Mouse (Mus musculus) c-Kit-positive CD71-positive TER-119-negative erythroid progenitor cells, embryonic 14.5 days (primary cell): ENCODE measurements around the gene Irf2bp2.

ENCODE experiments used
- DNase-seq: peaks from one replicate; pipeline ENCODE4 v3.0.0-alpha.2; 2013; ENCODE audit warnings: low read depth

Irf2bp2 gene

DNA sequence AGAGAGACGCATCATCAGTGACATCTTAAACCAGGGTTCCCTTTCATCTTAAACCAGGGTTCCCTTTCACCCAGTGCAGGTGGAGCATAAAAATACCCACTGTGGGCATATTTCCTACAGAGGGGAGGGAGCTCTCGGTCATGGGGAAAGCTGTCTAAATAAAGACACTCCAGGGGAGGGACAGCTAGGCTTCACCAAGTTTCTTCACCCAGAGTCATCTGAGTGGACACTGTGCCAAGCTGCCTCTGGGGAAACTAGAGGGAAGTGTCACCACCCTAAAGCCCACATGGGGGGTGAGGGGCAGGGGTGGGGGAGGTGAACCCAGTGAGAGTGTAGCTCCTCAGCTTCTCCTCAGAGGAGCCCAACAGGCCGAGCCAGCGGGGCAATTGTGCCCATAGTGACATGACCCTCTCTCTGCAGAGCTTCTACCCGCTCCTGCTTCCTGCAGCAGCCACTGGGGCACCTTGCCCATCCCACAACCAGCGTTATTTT lies 27.8 kb downstream of the Irf2bp2 start:
- DNase-seq: no peak

DNA sequence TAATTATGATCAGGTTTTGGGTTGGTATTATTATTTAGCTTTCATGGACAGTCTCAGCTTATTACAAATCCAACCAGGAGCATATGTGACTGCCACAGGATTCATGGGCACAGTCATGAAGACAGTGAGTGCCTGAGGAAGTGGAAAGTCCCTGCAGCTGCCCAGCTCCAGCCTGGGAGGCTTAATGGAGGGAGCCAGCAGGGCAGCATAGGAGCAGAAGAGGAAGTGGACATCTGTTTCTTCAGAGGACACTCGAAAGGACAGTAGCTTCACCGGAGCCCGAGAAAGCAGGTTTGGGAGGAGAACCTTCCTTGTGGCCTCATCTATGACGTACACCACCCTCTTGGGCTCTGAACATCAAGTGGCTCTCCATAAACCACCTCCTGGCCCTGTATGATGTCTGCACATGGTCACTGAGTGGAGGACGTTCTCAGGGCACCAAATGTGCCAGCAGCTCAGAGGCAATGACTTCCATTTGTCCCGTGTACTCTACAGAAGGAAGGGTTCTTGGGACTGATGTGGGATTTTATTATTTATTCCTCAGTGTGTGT lies 28.5 kb downstream of the Irf2bp2 start:
- no peak for DNase-seq

DNA sequence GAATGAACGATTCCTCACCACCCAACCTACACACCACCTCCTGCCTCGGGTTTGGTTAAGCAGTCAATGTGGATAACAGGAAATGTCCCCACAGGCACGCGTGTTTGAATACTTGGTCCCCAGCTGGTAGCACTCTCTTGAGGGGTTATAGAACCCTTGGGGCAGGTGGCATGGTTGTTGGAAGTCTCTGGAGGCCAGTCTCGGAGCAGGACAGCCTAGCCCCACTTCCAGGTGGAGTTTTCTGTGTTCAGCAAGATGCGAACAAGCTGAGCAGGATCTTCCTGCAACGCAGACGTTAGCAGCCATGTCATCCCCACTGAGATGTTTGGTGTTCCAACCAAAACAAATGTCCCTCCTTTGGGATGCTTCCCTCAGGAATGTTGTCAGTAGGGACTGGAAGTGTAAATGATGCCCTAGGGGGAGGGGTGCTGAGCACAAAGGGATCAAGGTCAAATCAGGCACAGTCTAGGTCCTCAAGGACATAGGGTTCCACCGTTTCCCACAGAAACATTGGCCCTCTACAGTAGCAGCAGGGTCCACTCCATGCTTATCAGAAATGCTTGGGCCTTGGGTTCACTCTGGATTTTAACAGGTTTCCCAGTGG lies 29.1 kb downstream of the Irf2bp2 start:
- no peak for DNase-seq

DNA sequence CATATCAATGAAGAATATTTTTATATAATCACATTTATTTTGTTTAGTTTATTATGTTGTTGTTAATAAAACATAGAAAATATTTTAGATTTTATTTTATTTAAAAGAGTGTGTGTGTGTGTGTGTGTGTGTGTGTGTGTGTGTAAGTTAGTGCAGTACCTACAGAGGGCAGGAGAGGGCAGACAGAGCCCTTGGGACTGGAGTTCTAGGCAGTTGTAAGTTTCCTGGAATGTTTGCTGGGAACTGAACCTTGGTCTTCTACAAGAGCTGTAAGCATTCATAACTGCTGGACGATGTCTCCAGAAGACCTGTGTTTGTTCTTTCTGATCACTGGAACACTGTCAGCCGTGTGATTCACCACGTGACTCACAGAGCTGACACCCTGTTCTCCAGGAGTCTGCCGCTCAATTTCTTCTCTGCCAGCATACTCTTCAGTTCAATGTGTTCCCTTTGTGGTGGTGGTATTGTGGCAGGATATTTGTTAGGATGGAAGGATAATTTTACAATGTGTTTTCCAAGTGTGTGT lies 32.4 kb downstream of the Irf2bp2 start:
- no peak for DNase-seq

DNA sequence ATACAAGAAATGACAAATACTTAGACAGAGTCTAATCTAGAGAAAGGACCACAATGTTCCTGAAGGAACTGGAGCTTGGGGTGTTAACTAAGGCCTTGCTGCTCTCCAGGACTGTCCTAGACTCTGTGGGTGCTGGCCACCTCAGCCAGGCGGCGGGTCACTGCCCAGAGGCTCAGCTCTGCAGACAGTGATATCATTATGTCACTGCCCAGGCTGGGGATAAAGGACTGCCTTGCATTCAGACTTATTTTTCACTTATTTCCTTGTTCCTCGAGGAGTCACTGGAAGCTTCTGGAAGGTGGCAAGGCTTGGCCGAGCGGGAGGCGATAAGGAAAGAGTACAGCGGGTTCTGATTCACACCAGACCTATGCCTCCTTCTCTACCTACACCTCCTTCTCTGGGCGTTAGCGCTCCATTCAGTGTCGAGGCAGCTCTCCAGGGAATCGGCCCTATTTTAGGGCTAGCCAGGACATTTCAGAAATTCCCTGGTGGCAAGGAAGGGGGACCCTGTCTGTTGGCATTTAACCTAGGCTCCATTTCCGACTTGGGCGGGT lies 35.3 kb downstream of the Irf2bp2 start:
- DNase-seq: no peak

DNA sequence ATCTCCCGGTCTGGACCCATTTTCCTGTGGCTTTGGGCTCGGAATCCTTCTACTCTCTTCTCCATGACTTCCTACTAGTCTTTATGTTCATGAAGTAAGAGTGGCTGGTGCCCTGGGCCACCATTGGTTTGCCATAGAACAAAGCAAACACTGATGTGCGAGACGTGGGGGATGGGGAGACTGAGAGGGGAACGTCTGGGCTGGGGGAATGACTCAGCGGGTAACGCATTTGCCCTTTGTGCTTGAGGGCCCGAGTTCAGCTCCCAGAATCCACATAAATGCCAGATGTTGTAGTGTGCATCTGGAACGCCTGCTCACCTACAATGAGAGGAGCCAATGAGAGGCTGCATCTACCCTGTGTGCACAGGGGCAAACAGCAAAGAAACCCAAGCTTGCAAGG lies 36.4 kb downstream of the Irf2bp2 start:
- DNase-seq: no peak

DNA sequence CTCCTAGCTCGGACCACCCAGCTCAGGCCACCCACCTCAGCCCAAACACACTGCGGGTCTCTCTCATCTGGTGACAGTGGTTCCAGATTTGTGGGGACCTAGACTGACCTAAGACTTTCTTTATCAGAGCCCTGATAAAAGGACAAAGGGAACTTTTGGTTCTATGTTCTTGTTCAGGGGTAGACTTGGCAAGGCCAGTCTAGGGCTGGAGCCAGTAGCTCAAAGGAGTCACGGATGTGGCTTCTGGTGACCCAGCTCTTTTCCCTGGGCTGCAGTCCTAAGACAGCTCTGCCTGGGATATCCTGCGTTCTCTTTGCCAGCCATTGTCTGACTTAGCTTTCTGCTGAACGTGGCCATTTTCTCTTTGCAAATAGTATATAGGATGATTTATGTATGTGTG lies 37.1 kb downstream of the Irf2bp2 start:
- DNase-seq: no peak

DNA sequence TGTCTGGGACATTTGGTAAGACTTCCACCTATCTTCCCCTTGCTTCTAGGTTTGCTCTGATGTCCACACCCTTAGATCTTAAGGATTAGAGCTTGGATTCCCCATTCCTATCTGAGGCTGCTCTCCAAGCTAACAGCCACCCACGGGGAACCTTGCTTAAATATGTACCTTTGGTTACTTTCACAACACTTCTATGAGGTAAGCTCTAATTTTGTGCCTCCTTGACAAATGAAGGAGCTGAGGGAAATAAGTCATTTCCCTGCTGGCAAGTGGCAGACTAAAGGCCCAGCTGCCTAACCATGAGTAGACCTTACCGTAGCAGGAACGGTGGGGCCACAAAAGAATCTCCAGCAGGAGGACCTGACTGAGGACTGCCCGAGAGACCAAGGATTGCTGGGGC lies 39.0 kb downstream of the Irf2bp2 start:
- DNase-seq: no peak

DNA sequence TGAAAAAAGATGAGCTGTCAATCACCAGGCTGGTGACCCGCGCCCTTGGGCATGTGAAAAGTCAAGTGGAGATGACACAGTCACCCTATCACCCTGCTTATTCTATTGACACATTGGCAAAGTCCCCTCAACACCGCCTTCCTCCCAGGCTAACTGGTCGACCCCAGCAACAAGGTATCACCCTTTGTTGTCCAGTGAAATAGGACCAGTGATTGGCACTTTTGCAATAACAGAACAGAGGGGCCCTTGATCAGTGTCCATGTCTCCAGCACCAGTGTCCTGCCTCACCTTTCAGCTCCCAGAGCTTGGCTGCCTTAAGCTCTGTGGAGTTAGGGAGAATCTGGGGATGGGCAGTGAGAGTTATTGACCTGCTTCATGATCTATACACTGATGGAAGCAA lies 41.9 kb downstream of the Irf2bp2 start:
- no peak for DNase-seq

DNA sequence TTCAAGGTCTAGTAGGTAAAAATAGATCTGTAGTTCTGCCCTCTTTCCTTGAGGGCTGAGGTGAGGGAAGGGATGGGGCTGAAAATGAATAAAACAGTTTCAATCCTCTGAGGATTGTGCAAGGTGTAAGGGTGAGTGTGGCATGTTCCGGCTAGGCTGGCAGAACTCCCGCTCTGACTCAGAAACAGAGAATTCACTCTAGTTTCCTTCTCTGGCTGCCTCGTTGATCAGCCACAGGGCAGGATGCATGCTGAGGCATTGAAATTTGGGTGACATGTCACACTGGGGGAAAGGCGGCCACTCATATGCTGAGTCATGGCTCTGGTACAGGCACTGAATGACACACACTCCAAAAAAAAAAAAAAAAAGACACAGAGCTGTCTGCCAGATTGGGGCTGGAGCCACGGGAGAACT lies 42.8 kb downstream of the Irf2bp2 start:
- DNase-seq: no peak

DNA sequence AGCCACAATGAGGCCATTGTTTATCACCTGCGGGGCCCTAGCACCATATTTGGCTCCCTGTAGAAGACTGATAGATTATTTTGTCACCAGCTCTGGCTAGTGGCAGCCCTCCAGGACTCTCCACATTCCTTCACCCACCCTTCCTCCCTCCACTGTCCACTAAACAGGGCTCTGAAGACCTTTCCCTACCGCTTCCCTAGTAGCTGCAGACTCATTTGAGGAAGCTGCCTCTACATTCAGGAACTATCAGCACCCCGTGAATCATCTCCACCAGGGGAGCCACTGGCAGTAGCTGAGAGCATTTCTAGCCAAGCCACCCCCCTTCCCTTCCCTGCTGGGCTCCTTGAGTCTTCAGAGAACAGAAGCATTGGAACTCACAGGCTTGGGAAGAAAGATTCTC lies 45.9 kb downstream of the Irf2bp2 start:
- DNase-seq: no peak

DNA sequence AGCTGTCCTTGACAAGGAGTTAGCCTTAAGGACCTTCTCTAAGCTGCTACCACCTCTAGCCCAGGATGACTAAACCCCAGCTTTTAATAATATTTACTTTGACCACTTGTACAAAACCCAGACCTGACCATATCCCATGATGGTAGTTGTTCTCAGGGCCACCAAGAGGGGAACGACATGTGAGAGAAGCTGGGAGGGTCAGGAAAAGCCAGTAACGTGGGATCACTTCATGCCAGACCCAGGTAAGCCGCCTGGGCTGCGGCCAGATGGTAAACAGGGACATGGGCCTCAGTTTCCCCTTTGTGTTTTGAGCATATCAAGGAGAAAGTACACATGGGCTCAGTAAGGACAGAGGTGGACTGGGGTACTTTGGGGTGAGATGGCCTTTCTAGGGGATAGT lies 46.4 kb downstream of the Irf2bp2 start:
- no peak for DNase-seq

DNA sequence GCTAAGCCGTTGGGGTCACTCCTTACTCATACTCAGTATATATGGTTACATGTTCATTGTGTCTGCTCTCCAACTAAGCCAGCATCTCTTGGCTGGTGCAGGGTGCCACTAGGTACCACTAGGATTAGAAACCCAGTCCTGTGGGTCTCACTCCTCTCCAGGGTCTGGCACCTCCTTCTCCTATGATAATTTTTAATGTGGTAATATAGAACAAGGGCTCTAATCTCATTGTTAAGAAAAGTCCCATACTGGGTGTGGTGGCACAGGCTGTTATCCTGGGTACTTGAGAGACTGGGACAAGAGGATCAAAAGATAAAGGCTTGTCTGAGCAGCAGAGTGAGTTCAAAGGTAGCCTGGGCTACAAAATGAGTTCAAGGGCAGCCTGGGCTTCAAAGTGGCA lies 47.3 kb downstream of the Irf2bp2 start:
- no peak for DNase-seq

DNA sequence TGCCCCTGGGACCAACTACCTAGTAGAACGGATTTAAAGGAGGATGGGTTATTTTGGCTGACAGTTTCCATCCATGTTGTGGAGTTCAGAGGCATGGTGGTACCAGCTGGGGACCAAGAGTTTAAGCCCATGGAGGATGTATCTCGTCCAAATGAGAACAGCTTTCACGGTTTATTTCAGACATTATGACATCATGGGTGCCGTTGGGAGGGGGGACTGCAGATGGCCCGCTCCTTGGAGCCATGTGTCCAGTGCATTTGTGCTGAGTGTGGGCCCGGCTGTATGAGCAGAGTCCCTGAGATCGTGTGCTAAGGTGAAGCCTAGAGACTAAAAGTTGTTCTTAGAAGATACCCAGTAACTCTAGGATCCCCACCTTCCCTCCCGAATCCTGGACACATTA lies 50.4 kb downstream of the Irf2bp2 start:
- no peak for DNase-seq

DNA sequence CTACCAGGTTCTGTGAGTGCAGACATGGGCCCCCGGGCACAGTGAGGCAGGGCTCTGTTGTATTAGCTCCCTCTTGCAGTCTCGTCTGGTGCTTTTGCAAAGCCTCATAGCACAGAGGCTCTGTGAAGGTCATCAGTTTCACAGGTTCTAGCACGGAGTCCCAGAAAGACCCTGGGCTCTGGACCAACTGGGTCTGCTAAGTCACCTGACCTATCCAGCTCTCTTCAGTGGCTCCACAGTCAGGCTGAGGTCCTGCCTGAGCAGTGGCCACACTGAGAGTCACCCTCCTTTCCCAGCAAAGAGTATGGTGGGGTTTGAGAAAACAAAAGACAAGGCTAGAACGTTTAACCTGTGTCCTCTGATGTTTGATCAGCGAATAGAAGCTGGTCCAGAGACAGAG lies 51.0 kb downstream of the Irf2bp2 start:
- no peak for DNase-seq

DNA sequence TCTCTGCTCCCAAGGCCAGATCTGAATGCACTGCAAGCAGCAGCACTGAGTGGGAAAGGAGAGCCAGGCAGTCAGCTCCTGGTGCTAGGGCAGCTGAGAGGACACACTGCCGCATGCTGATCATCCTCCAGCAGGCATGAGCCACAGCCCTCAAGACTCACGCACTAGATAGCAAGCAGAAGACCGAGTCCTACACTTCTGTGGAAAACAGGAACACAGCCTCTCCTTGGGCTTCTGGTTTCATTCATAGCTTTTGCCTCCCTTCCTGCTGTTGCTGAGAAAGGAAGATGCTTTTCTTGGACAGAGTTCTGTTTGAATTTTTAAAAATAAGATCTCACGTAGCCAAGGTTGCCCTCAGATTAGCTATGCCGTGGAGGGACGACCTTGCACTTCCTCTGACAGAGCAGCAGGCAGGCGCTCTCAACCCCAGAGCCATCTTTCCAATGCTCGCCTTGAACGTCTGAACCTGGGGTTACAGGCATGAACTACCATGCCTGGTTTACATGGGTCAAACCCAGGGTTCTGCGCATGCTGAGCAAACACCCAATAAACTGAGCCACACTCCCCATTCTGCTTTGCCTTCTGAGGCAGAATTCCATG lies 51.6 kb downstream of the Irf2bp2 start:
- DNase-seq: no peak

DNA sequence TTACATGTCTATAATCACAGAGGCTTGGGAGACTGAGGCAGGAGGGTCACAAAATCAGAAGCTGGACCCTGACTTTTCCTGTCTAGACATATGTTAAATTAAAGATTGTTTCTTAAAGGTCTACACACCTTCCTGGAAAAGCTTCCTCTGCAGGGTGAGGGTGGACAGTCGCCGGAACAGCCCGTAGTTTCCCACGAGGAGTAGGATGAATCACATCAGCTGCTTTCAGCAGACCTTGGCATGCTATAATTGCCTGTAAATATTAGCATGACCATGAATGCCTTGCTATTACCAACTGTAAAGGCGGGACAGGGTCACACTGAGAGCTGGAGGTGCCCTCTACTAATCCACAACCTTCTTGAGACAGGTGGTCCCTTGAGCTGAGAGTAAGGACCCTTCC lies 53.5 kb downstream of the Irf2bp2 start:
- DNase-seq: no peak

DNA sequence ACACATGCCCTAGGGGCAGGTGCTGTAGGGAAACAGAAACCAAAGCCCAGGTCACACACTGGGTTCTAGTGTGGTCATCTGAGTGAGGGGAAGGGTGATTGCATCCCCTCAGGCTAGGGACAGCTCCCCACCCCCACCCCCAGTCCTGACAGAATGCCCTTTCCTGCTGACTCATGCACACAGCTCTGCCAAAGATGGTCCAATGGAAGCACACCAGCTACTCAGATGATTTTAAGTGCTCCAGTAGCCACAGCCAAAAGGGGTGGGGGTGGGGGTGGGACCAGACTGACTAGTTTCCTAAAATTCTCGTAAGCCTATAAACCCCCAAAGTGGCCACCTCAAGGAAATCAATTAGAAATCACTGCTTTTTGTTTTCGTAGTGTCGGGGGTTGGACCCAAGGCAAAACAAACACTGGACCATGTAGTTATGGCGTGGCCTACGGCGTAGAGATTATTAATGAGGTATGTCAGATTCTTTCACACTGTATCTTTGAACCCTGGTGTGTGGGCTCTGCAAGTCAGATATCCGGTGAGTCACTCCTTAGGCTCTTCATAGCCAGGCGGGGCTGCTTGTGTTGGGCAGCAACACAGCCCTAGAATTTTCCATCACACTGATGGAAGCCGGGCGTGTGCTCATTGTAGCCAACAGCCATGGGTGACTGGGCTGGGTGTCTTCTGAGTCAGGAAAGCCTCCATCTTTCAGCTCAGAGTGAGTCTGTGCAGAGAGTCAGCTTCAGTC lies 54.3 kb downstream of the Irf2bp2 start:
- no peak for DNase-seq

DNA sequence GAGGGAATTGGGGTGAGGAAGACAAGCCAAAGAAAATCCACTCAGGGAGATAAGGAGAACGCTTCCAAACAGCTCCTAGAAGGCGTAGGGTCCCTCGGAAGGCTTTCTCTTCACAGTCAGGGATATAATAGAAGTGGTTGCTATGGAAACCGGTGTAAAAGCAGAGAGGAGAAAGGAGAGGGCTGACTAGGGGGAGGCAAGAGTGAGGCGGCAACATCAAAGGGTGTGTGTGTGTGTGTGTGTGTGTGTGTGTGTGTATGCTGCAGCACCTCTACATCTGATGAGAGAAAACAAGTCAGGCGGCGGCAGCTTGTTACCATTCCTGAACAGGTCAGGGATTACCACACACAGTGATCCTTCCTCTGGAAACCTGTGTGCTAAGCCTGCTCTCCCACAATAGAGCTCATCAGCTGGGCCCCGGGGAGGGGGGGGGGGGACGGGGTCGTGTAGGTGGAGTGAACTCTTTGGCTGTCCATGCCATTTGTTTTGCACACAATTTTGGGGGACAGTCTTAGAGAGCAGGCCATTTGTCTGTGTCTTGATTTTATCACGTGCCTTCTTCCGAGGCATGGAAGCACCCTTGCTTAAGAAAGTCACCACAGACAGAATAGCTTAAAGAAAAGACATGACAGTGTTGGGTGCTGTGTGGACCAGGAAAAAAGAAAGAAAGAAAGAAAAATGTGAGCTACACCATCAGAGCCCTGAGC lies 55.0 kb downstream of the Irf2bp2 start:
- DNase-seq: no peak
